Mouse (Mus musculus) forebrain, embryonic 11.5 days (tissue): ENCODE measurements around the gene Raly. TPM values are rescaled to one million over a fixed set of nuclear protein-coding genes. Genes with fewer than 3 reads are reported as not detected.

Experiments
- ATAC-seq: fragments of 200-750 bp; cut with Nextera tagmentation; replicated peaks from 2 replicates; pipeline ENCODE4 v1.8.0; 2017; ENCODE audit warnings: moderate TSS enrichment; ENCODE audit not compliant: low FRiP score
- DNase-seq: peaks from one replicate; pipeline ENCODE4 v3.0.0-alpha.2; 2017; ENCODE audit warnings: low spot score
- H3K27ac ChIP-seq: fragments of 300-500 bp; sonication (generic); 2 replicates; pipeline ENCODE4 v1.5.1; 2014; ENCODE audit warnings: low read depth, low read length
- H3K27me3 ChIP-seq: fragments of 300-500 bp; sonication (generic); 2 replicates; pipeline ENCODE4 v1.6.1; 2014; ENCODE audit warnings: mild to moderate bottlenecking, low read length, mixed read lengths; ENCODE audit not compliant: control insufficient read depth, insufficient read depth
- H3K36me3 ChIP-seq: fragments of 300-500 bp; sonication (generic); 2 replicates; pipeline ENCODE4 v1.6.1; 2014; ENCODE audit warnings: mild to moderate bottlenecking, low read length, moderate library complexity, mixed read lengths; ENCODE audit not compliant: control insufficient read depth, insufficient read depth
- H3K4me1 ChIP-seq: fragments of 300-500 bp; sonication (generic); replicated peaks from 2 replicates; pipeline ENCODE4 v1.6.1; 2014; ENCODE audit warnings: low read length, mixed read lengths; ENCODE audit not compliant: control insufficient read depth, insufficient read depth
- H3K4me2 ChIP-seq: fragments of 300-500 bp; sonication (generic); 2 replicates; pipeline ENCODE4 v1.6.1; 2014; ENCODE audit warnings: low read depth, mild to moderate bottlenecking, low read length, moderate library complexity, mixed read lengths; ENCODE audit not compliant: severe bottlenecking
- H3K4me3 ChIP-seq: fragments of 300-500 bp; sonication (generic); 2 replicates; pipeline ENCODE4 v1.5.1; 2014; ENCODE audit warnings: low read depth, low read length
- H3K9ac ChIP-seq: fragments of 300-500 bp; sonication (generic); 2 replicates; pipeline ENCODE4 v1.6.1; 2014; ENCODE audit warnings: low read length
- H3K9me3 ChIP-seq: fragments of 300-500 bp; sonication (generic); 2 replicates; pipeline ENCODE4 v1.6.1; 2016; ENCODE audit warnings: low read length, mixed read lengths; ENCODE audit not compliant: control insufficient read depth
- WGBS: fragments of 180-500 bp; shearing (Covaris S2); extraction: QIAGEN DNeasy Blood & Tissue Kit; methylation state at CpG from one replicate; pipeline ENCODE4 v1.1.7; 2014; 5-methylcytosine and 5-hydroxymethylcytosine counted together
- polyA plus RNA-seq: library from polyadenylated mRNA; unstranded; fragments of >200 nt; fragmentation: Nextera tagmentation; extraction: Ambion mirVana; gene quantifications from 2 replicates; pipeline ENCODE4 v1.2.1, GENCODE M21; 2014

Gene Raly
- polyA plus RNA-seq, 1 experiment from 2014 or later = 92.4 TPM

GRCm38 (mm10) chr2:154774032-154774431 is 16.9 kb upstream of the Raly start:
- Histone ChIP-seq H3K36me3 (no peaks in the 10 kb centered on the region), H3K9ac (no peak overlapping the region), H3K27ac (no peak overlapping the region), H3K4me2 (no peak overlapping the region), H3K4me1 (no peaks in the 10 kb centered on the region), H3K27me3 (no peaks in the 10 kb centered on the region), H3K9me3 (no peaks in the 10 kb centered on the region), H3K4me3 (no peak overlapping the region)
- no peak for ATAC-seq
- DNase-seq = peak; percentile 72
- WGBS = 84% methylated on average over 1 of the region's 1 CpGs

GRCm38 (mm10) chr2:154776496-154776895 is 14.4 kb upstream of the Raly start:
- Histone ChIP-seq H3K36me3 (no peaks in the 10 kb centered on the region), H3K4me1 (no peaks in the 10 kb centered on the region), H3K4me3 (no peak overlapping the region), H3K4me2 (no peak overlapping the region), H3K9me3 (no peaks in the 10 kb centered on the region), H3K27me3 (no peaks in the 10 kb centered on the region), H3K9ac (no peak overlapping the region), H3K27ac (no peak overlapping the region)
- DNase-seq = no peak
- no peak for ATAC-seq
- 66% methylated on average over 7 of the region's 7 CpGs for WGBS

- Histone ChIP-seq H3K9ac (no peak overlapping the region), H3K4me1 (peaks cover 6% of the 10 kb centered on the region; the same call in 1 of the 2 replicates), H3K4me3 (no peak overlapping the region), H3K27me3 (no peaks in the 10 kb centered on the region), H3K36me3 (no peaks in the 10 kb centered on the region), H3K4me2 (no peak overlapping the region), H3K27ac (no peak overlapping the region), H3K9me3 (no peaks in the 10 kb centered on the region)
- DNase-seq (no peak), ATAC-seq (no peak)
- WGBS = 66% methylated on average over 3 of the region's 3 CpGs
Measured at GRCm38 (mm10) chr2:154779648-154780047, 11.2 kb upstream of the Raly start.

- 76% methylated on average over 4 of the region's 4 CpGs for WGBS
- Histone ChIP-seq H3K4me2 (no peak overlapping the region), H3K4me3 (no peak overlapping the region), H3K4me1 (peaks cover 6% of the 10 kb centered on the region; the same call in 1 of the 2 replicates), H3K27me3 (no peaks in the 10 kb centered on the region), H3K36me3 (no peaks in the 10 kb centered on the region), H3K9me3 (no peaks in the 10 kb centered on the region), H3K27ac (no peak overlapping the region), H3K9ac (no peak overlapping the region)
- no peak for ATAC-seq
- DNase-seq = no peak
Measured at GRCm38 (mm10) chr2:154782361-154782760, 8.5 kb upstream of the Raly start.

- Histone ChIP-seq H3K27me3 (no peaks in the 10 kb centered on the region), H3K4me1 (peaks cover 6% of the 10 kb centered on the region; the same call in 1 of the 2 replicates), H3K9ac (no peak overlapping the region), H3K36me3 (no peaks in the 10 kb centered on the region), H3K4me3 (no peak overlapping the region), H3K4me2 (no peak overlapping the region), H3K27ac (no peak overlapping the region), H3K9me3 (no peaks in the 10 kb centered on the region)
- WGBS = 66% methylated on average over 17 of the region's 17 CpGs
- DNase-seq (no peak), ATAC-seq (no peak)
Measured at GRCm38 (mm10) chr2:154782856-154783650, 7.8 kb upstream of the Raly start.

GRCm38 (mm10) chr2:154785284-154785683 is 5.6 kb upstream of the Raly start:
- Histone ChIP-seq H3K36me3 (no peaks in the 10 kb centered on the region), H3K27ac (no peak overlapping the region), H3K9ac (no peak overlapping the region), H3K4me2 (no peak overlapping the region), H3K9me3 (no peaks in the 10 kb centered on the region), H3K4me3 (no peak overlapping the region), H3K27me3 (no peaks in the 10 kb centered on the region), H3K4me1 (peaks cover 6% of the 10 kb centered on the region; the same call in 1 of the 2 replicates)
- no peak for ATAC-seq
- WGBS = 69% methylated on average over 3 of the region's 3 CpGs
- DNase-seq = no peak

- no peaks in the 10 kb centered on the region for H3K27me3 ChIP-seq
- 39% methylated on average over 3 of the region's 3 CpGs for WGBS
- no peak for ATAC-seq
- no peak for DNase-seq
- H3K9me3 ChIP-seq = no peaks in the 10 kb centered on the region
- no peaks in the 10 kb centered on the region for H3K36me3 ChIP-seq
- H3K4me3 ChIP-seq = no peak overlapping the region
- no peak overlapping the region for H3K27ac ChIP-seq
- no peak overlapping the region for H3K9ac ChIP-seq
- peaks cover 6% of the 10 kb centered on the region; the same call in 1 of the 2 replicates for H3K4me1 ChIP-seq
- H3K4me2 ChIP-seq = no peak overlapping the region
Measured at GRCm38 (mm10) chr2:154786187-154786586, 4.7 kb upstream of the Raly start.

- H3K9me3 ChIP-seq = no peaks in the 10 kb centered on the region
- H3K36me3 ChIP-seq = no peaks in the 10 kb centered on the region
- DNase-seq (no peak), ATAC-seq (no peak)
- no peak overlapping the region for H3K4me3 ChIP-seq
- peaks cover 6% of the 10 kb centered on the region; the same call in 1 of the 2 replicates for H3K4me1 ChIP-seq
- no peaks in the 10 kb centered on the region for H3K27me3 ChIP-seq
- H3K27ac ChIP-seq = no peak overlapping the region
- WGBS = 86% methylated on average over 11 of the region's 11 CpGs
- H3K4me2 ChIP-seq = no peak overlapping the region
- H3K9ac ChIP-seq = no peak overlapping the region
Measured at GRCm38 (mm10) chr2:154786776-154787175, 4.1 kb upstream of the Raly start.

- no peaks in the 10 kb centered on the region for H3K36me3 ChIP-seq
- H3K4me3 ChIP-seq = no peak overlapping the region
- H3K4me1 ChIP-seq = peaks cover 6% of the 10 kb centered on the region
- H3K27me3 ChIP-seq = no peaks in the 10 kb centered on the region
- WGBS = 79% methylated on average over 6 of the region's 6 CpGs
- no peak for ATAC-seq
- H3K9ac ChIP-seq = no peak overlapping the region
- no peaks in the 10 kb centered on the region for H3K9me3 ChIP-seq
- DNase-seq = no peak
- H3K4me2 ChIP-seq = no peak overlapping the region
- no peak overlapping the region for H3K27ac ChIP-seq
Measured at GRCm38 (mm10) chr2:154789381-154789780, 1.5 kb upstream of the Raly start.
